Mouse (Mus musculus) neural tube, embryonic 13.5 days (tissue): ENCODE results near the gene Cacna1c. TPM values are rescaled to one million over a fixed set of nuclear protein-coding genes. Genes with fewer than 3 reads are reported as not detected.

Source experiments
- ATAC-seq: fragments of 200-750 bp; cut with Nextera tagmentation; 2 replicates; pipeline ENCODE4 v1.8.0; 2017; ENCODE audit warnings: low read depth, mild to moderate bottlenecking, moderate TSS enrichment, moderate library complexity
- H3K27ac ChIP-seq: fragments of 300-500 bp; sonication (generic); replicated peaks from 2 replicates; pipeline ENCODE4 v1.5.1; 2015; ENCODE audit warnings: moderate library complexity, mild to moderate bottlenecking, inconsistent platforms
- H3K27me3 ChIP-seq: fragments of 300-500 bp; sonication (generic); 2 replicates; pipeline ENCODE4 v1.6.1; 2015; ENCODE audit warnings: mild to moderate bottlenecking, inconsistent platforms
- H3K36me3 ChIP-seq: fragments of 300-500 bp; sonication (generic); 2 replicates; pipeline ENCODE4 v1.6.1; 2015; ENCODE audit warnings: mild to moderate bottlenecking, inconsistent platforms
- H3K4me1 ChIP-seq: fragments of 300-500 bp; sonication (generic); replicated peaks from 2 replicates; pipeline ENCODE4 v1.6.1; 2015; ENCODE audit warnings: inconsistent platforms
- H3K4me2 ChIP-seq: fragments of 300-500 bp; sonication (generic); 2 replicates; pipeline ENCODE4 v1.6.1; 2015; ENCODE audit warnings: inconsistent platforms, mild to moderate bottlenecking, moderate library complexity
- H3K4me3 ChIP-seq: fragments of 300-500 bp; sonication (generic); 2 replicates; pipeline ENCODE4 v1.5.1; 2015; ENCODE audit warnings: mild to moderate bottlenecking, inconsistent platforms
- H3K9ac ChIP-seq: fragments of 300-500 bp; sonication (generic); 2 replicates; pipeline ENCODE4 v1.6.1; 2015; ENCODE audit warnings: moderate library complexity, mild to moderate bottlenecking, inconsistent platforms
- H3K9me3 ChIP-seq: fragments of 300-500 bp; sonication (generic); 2 replicates; pipeline ENCODE4 v1.6.1; 2016; ENCODE audit warnings: inconsistent platforms
- WGBS: fragments of 180-500 bp; shearing (Covaris S2); methylation state at CpG from one replicate; pipeline ENCODE4 v1.1.7; 2015; 5-methylcytosine and 5-hydroxymethylcytosine counted together
- polyA plus RNA-seq: library from polyadenylated mRNA; unstranded; fragments of >200 nt; fragmentation: Nextera tagmentation; extraction: Ambion mirVana; gene quantifications from 2 replicates; pipeline ENCODE4 v1.2.1, GENCODE M21; 2015

The Cacna1c gene
- polyA plus RNA-seq, 1 experiment from 2014 or later, result 5.0 TPM

DNA sequence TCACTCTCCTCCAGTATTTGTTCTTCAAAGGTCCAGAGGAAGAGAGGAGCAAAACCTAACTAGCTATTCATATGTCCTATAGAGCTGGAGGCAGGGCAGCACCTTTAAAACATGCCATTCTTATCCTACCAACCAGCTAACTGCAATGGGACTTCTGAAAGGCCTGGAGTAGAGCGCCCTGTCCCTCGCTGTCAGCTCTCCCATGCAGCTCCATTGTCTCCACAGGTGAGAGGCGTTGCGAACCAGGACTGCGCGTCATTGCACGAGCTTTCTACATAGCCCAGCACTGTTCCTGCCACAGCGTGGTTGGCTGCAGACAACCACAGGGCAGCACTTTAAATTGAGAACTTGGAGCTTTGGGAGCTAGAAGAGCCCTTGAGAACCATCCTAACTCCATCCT, 67.7 kb downstream of the Cacna1c start:
- H3K4me3 ChIP-seq, result no peak overlapping the region
- no peak overlapping the region for H3K9ac ChIP-seq
- WGBS, result 82% methylated on average over 8 of the region's 8 CpGs
- H3K4me1 ChIP-seq, result peaks cover 21% of the 10 kb centered on the region
- no peaks in the 10 kb centered on the region for H3K27me3 ChIP-seq
- no peak overlapping the region for H3K4me2 ChIP-seq
- H3K27ac ChIP-seq, result no peak overlapping the region
- peaks cover 8% of the 10 kb centered on the region; the same call in 1 of the 2 replicates for H3K9me3 ChIP-seq
- no peak; the same call in 1 of the 2 replicates for ATAC-seq
- H3K36me3 ChIP-seq, result no peaks in the 10 kb centered on the region

DNA sequence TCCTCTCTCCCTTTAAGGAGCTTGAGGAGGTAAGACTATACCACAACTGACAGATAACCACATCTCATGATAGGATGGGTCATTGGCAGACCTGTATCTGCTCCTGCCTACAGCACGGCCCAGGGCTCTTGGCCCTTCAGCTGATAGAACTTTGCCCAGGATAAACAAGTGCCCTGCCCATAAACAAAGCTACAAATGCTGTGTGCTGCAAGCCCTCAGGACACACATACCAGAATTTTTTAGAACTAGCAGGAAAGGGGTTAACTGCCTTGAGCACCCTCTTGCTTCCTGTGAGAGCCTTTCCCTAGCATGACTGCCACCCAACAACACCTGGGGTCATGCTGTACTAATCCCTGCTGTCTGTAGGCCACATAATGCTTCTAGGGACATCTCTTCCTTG, 68.1 kb downstream of the Cacna1c start:
- ATAC-seq, result no peak
- H3K27ac ChIP-seq, result no peak overlapping the region
- H3K4me3 ChIP-seq, result no peak overlapping the region
- H3K36me3 ChIP-seq, result no peaks in the 10 kb centered on the region
- WGBS, result 92% methylated on average over 1 of the region's 1 CpGs
- peaks cover 8% of the 10 kb centered on the region; the same call in 1 of the 2 replicates for H3K9me3 ChIP-seq
- H3K27me3 ChIP-seq, result no peaks in the 10 kb centered on the region
- no peak overlapping the region for H3K9ac ChIP-seq
- H3K4me2 ChIP-seq, result no peak overlapping the region
- peaks cover 21% of the 10 kb centered on the region for H3K4me1 ChIP-seq

DNA sequence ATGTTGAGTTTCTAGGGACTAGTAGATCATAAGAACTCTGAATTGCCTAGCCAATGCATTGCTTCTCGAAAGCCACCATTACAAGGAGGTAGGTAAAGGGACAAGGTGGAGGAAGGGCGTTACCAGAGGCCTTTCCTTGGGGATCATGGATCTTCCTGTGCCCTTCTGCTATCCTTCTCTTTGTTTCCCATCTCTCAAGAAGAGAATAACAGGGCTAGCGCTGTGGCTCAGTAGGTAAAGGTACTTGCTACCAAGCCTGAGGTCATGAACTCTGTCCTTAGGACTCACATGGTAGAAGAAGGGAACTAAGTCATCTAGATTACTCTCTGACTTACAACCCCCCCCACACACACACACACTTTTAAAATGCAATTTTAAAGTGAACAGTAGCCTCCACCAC, 69.2 kb downstream of the Cacna1c start:
- Histone ChIP-seq H3K9me3 (peaks cover 8% of the 10 kb centered on the region; the same call in 1 of the 2 replicates), H3K4me2 (no peak overlapping the region), H3K4me1 (peaks cover 18% of the 10 kb centered on the region), H3K9ac (no peak overlapping the region), H3K36me3 (no peaks in the 10 kb centered on the region), H3K27ac (no peak overlapping the region), H3K27me3 (no peaks in the 10 kb centered on the region), H3K4me3 (no peak overlapping the region)
- no peak for ATAC-seq
- WGBS, result 86% methylated on average over 3 of the region's 3 CpGs

DNA sequence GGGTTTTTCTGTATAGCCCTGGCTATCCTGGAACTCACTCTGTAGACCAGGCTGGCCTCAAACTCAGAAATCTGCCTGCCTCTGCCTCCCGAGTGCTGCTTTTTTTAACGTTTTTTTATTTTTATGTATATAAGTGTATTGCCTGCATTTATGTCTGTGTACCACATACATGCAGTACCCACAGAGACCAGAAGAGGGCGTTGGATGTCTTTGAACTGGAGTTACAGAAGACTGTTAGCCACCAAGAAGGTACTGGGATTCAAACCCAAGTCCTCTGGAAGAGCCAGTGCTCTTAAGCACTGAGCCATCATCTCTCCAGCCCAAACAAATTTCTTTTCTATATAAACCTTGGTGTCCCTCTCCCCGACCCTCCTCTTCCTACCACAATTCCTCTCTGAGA, 77.8 kb downstream of the Cacna1c start:
- WGBS, result 69% methylated on average over 4 of the region's 4 CpGs
- Histone ChIP-seq H3K4me1 (no peaks in the 10 kb centered on the region), H3K27me3 (no peaks in the 10 kb centered on the region), H3K9me3 (no peaks in the 10 kb centered on the region), H3K4me2 (no peak overlapping the region), H3K36me3 (no peaks in the 10 kb centered on the region), H3K4me3 (no peak overlapping the region), H3K27ac (no peak overlapping the region), H3K9ac (no peak overlapping the region)
- ATAC-seq, result no peak

DNA sequence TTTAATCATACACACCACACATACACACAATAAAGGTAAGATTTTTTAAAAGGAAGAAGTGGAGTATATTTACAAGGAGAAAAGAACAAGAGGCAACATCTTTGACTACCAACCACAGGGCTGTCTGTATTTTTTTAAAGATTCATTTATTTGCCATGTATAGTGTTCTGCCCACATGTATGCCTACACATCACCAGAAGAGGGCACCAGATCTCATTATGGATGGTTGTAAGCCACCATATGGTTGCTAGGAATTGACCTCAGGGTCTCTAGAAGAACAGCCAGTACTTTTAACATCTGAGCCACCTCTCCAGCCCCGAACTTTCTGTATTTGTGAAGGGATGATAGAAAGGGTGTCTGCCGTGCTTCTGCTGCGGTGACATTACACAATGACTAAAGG, 79.9 kb downstream of the Cacna1c start:
- H3K27ac ChIP-seq, result no peak overlapping the region
- no peaks in the 10 kb centered on the region for H3K27me3 ChIP-seq
- no peaks in the 10 kb centered on the region for H3K4me1 ChIP-seq
- no peak overlapping the region for H3K4me2 ChIP-seq
- no peak for ATAC-seq
- H3K9ac ChIP-seq, result no peak overlapping the region
- H3K4me3 ChIP-seq, result no peak overlapping the region
- H3K9me3 ChIP-seq, result no peaks in the 10 kb centered on the region
- WGBS, result 94% methylated on average over 3 of the region's 3 CpGs
- H3K36me3 ChIP-seq, result no peaks in the 10 kb centered on the region

DNA sequence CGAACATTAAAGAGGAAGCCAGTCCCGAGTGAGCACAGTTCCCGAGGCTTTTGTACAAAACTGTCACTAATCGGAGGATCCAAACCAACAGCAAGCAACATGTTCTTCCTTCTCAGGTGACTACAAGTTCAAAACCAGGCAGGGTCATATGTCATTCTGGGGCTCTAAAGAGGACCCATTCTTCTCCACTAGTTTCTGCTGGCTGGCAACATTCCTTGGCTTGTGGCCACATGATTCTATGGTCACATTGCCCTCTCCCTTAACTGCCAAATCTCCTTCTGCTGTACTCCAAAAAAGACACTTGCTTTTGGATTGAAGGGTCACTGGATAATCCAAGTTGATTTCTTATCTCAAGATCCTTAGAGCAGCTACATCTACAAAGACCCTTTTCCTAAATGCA, 82.9 kb downstream of the Cacna1c start:
- no peak overlapping the region for H3K27ac ChIP-seq
- no peak overlapping the region for H3K4me3 ChIP-seq
- no peaks in the 10 kb centered on the region for H3K36me3 ChIP-seq
- peaks cover 8% of the 10 kb centered on the region for H3K4me1 ChIP-seq
- 83% methylated on average over 4 of the region's 4 CpGs for WGBS
- no peak overlapping the region for H3K9ac ChIP-seq
- H3K4me2 ChIP-seq, result no peak overlapping the region
- no peak for ATAC-seq
- no peaks in the 10 kb centered on the region for H3K9me3 ChIP-seq
- H3K27me3 ChIP-seq, result no peaks in the 10 kb centered on the region

DNA sequence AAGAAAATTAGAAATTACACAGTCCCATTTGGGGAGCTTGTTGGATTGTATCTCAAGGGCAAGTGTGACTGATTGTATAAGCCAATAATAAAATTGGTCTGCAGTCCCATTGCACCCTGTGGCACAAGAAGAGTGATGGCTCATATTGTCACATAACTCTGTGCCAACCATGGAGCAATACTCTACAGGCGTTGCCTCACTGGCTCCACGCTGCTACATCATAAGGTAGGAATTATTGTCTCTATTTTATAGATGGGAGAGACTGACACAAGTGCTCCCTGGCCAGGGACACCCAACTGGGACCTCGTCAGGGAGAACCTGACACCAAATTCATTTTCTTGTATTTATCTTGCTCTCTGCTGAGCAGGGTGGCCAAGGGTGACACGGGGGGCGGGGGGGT, 85.8 kb downstream of the Cacna1c start:
- Histone ChIP-seq H3K4me2 (no peak overlapping the region), H3K4me3 (no peak overlapping the region), H3K9me3 (no peaks in the 10 kb centered on the region), H3K4me1 (peaks cover 24% of the 10 kb centered on the region), H3K9ac (no peak overlapping the region), H3K27ac (no peak overlapping the region), H3K36me3 (no peaks in the 10 kb centered on the region), H3K27me3 (peaks cover 19% of the 10 kb centered on the region)
- no peak for ATAC-seq
- 78% methylated on average over 5 of the region's 5 CpGs for WGBS

DNA sequence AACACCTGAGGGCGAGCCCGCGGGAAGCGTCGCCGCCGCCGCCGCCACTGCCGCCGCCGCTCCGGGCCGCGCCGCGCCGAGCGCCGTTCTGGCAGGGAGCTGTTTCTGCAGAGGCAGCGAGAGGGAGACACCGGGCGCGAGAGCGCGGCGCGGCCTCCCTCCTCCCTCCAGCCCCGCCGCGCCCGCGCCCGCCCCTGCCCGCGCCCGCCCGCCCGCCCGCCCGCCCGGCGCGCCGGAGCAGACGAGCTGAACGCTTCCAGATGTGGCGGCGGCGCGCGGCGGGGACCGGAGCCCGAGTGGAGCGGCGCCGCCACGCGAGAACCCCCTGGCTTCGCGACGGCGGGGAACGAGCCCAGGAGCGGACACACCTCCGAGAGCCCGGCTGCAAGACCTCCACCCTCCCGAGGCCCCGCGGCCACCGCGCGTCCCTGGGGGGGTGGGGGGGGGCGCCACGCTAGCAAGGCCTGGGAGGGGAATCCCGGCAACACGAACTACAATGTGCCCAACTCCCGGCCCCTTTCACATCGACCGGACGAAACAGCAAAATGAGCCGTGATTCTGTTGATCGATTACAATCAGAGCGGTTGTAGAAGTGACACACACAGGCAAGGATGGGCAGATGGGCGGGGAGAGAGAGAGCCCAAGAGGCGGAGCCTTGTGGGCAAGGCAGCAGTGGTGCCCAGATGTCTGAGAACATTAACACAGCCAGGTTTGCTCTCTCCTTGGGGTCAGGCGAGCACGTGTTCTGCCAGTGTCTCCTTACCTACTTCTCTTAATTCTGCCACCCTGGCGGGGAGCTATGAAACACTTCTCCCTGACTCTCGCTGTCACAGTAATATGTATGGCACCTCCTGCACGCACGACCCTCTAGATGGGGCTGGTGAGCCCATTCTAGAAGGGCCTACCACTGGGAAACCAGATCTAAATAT, 87.5 kb downstream of the Cacna1c start:
- peak overlapping the region; percentile 84 for H3K4me2 ChIP-seq
- H3K27me3 ChIP-seq, result peaks cover 27% of the 10 kb centered on the region
- H3K27ac ChIP-seq, result peak overlapping the region; percentile 96
- H3K9ac ChIP-seq, result peak overlapping the region; percentile 91
- peaks cover 32% of the 10 kb centered on the region for H3K4me1 ChIP-seq
- peak overlapping the region; percentile 75 for H3K4me3 ChIP-seq
- WGBS, result under 1% methylated on average over 62 of the region's 93 CpGs
- peak; percentile 87 for ATAC-seq
- no peaks in the 10 kb centered on the region for H3K9me3 ChIP-seq
- no peaks in the 10 kb centered on the region for H3K36me3 ChIP-seq

DNA sequence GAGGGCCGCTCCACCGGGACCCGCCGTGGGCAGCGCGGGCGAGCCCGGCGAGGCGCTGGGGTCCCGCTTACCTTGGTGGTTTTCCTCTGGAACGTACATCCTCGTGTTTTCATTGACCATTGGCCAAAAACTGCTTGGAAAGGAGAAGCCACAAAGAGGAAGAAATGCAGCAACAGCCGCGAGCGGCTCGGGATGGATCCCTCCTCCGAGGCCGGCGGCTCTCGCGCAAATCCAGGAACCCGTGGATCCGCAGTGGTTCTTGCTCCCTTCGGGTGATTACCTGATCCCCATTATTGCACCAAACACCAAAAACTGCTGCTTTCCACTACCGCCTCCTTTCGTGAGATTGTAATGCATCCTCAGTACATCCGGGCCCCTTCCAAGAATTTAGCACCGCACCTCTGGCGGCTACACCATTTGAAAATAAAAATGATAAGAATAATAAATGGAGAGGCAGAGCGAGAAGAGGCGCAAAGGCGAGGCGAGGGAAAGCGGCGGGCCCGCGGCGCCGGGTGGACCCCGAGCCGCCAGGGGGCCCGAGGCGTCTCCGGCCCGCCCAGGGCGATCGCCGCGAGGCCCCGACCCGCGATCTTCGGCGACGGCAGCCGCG, 88.3 kb downstream of the Cacna1c start:
- peak; percentile 8; the same call in 1 of the 2 replicates for ATAC-seq
- Histone ChIP-seq H3K4me1 (peaks cover 35% of the 10 kb centered on the region), H3K27me3 (peaks cover 27% of the 10 kb centered on the region), H3K4me2 (peak overlapping the region; percentile 84), H3K4me3 (peak overlapping the region; percentile 75), H3K27ac (peak overlapping the region; percentile 96), H3K9me3 (no peaks in the 10 kb centered on the region), H3K9ac (peak overlapping the region; percentile 91), H3K36me3 (no peaks in the 10 kb centered on the region)
- WGBS, result under 1% methylated on average over 53 of the region's 58 CpGs

DNA sequence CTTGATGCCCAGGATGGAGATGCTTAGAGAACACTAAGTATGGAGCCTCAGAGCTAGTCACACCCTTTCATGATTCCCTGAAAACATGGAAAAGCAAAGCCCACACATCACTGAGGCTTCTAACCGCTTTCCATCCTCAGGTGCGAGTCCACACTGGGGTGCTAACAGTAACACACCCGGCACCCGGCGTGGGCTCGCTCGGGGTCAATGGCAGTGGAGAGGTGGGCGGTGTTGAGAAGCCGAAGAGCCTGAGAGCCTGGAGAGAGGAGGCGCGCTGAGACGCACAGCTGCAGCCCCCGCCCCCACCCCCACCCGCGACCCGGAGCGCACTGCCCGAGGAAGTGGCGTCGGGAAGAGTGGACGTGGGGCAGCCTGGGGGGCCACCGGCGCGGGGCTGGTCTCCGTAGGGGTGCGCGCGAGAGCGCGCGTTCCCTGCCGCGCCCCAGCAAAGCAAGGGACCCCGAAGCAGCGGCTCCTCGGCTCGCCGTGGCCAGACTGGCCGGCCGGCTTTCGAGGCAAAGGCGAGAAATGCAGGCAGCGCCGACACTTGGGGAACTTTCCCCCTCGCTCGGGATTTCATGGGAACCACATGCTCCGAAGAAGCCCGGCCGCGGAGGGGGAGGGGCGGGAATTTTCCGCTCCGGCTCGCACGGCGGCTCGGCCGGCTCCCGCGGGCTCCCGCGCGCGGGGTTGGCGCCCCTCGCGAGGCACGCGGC, 88.9 kb downstream of the Cacna1c start:
- peak overlapping the region; percentile 84 for H3K4me2 ChIP-seq
- ATAC-seq, result no peak
- peaks cover 37% of the 10 kb centered on the region for H3K4me1 ChIP-seq
- peaks cover 27% of the 10 kb centered on the region for H3K27me3 ChIP-seq
- under 1% methylated on average over 69 of the region's 69 CpGs for WGBS
- peak overlapping the region; percentile 96 for H3K27ac ChIP-seq
- H3K9me3 ChIP-seq, result no peaks in the 10 kb centered on the region
- H3K4me3 ChIP-seq, result peak overlapping the region; percentile 75
- H3K36me3 ChIP-seq, result no peaks in the 10 kb centered on the region
- peak overlapping the region; percentile 91 for H3K9ac ChIP-seq

DNA sequence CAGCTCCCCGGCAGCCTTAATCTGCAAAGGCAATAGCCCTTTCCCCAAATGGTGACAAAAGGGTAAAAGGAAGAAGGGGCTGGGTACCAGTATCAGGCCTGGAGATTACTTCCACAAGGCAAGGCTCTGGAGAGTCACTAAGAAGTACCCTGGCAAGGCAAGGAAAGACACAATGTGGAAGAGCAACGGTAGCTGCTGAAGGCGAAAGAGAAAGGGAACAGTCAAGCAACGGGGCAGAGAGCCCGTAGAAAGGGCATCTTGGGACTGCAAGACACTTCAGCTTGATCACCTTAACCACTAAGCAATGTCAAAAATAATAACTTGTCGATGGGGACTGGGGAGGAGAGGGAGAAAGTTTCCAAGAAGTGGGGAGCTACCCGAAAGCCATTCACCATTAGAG, 89.5 kb downstream of the Cacna1c start:
- WGBS, result 15% methylated on average over 7 of the region's 7 CpGs
- H3K9me3 ChIP-seq, result no peaks in the 10 kb centered on the region
- no peak overlapping the region for H3K27ac ChIP-seq
- no peaks in the 10 kb centered on the region for H3K36me3 ChIP-seq
- no peak for ATAC-seq
- peaks cover 27% of the 10 kb centered on the region for H3K27me3 ChIP-seq
- peak overlapping the region; percentile 75 for H3K4me3 ChIP-seq
- peak overlapping the region; percentile 91 for H3K9ac ChIP-seq
- peak overlapping the region; percentile 84 for H3K4me2 ChIP-seq
- H3K4me1 ChIP-seq, result peaks cover 37% of the 10 kb centered on the region
